Mouse (Mus musculus): ENCODE results near the gene Olfr154. TPM values are rescaled to one million over a fixed set of nuclear protein-coding genes. Genes with fewer than 3 reads are reported as not detected.

The Olfr154 gene
- polyA plus RNA-seq (2012; rRNA removed): not detected in 2 replicates

GRCm38 (mm10) chr2:85664355-85664754, at the start of gene Olfr154:
Olfr154 (minus strand) TSS chr2:85664455.

GRCm38 (mm10) chr2:85689131-85689530, 24.9 kb upstream of the Olfr154 start, which contains the start of gene Olfr1008:
Olfr1008 (plus strand) TSS chr2:85689431.

GRCm38 (mm10) chr2:85678667-85679066, 14.4 kb upstream of the Olfr154 start, which contains the start of gene Olfr1006:
Olfr1006 (minus strand) TSS chr2:85678767.

GRCm38 (mm10) chr2:85650604-85651003, 13.7 kb downstream of the Olfr154 start, which contains the start of gene Olfr1002:
Olfr1002 (minus strand) TSS chr2:85650704.

Other genes with a start within 250 kb of the Olfr154 start
- gene Olfr993, start 249.6 kb downstream of the Olfr154 start, polyA plus RNA-seq (2012; rRNA removed): not detected in 2 replicates
- not detected in 2 replicates for gene Olfr994, start 228.0 kb downstream of the Olfr154 start, polyA plus RNA-seq (2012; rRNA removed)
- gene Olfr995, start 220.8 kb downstream of the Olfr154 start, polyA plus RNA-seq (2012; rRNA removed): not detected in 2 replicates
- not detected in 2 replicates for gene 4833423E24Rik, start 145.4 kb downstream of the Olfr154 start, polyA plus RNA-seq (2012; rRNA removed)
- not detected in 2 replicates for gene Olfr996, start 85.2 kb downstream of the Olfr154 start, polyA plus RNA-seq (2012; rRNA removed)
- not detected in 2 replicates for gene Olfr998, start 75.5 kb downstream of the Olfr154 start, polyA plus RNA-seq (2012; rRNA removed)
- not detected in 2 replicates for gene Olfr1000, start 52.6 kb downstream of the Olfr154 start, polyA plus RNA-seq (2012; rRNA removed)
- not detected in 2 replicates for gene Olfr1002, start 13.8 kb downstream of the Olfr154 start, polyA plus RNA-seq (2012; rRNA removed)
- gene Olfr1006, start 14.3 kb upstream of the Olfr154 start, polyA plus RNA-seq (2012; rRNA removed): not detected in 2 replicates
- gene Olfr1008, start 25.0 kb upstream of the Olfr154 start, polyA plus RNA-seq (2012; rRNA removed): not detected in 2 replicates
- gene Olfr1009, start 51.0 kb upstream of the Olfr154 start, polyA plus RNA-seq (2012; rRNA removed): not detected in 2 replicates
- not detected in 2 replicates for gene Olfr1012, start 98.3 kb upstream of the Olfr154 start, polyA plus RNA-seq (2012; rRNA removed)
- not detected in 2 replicates for gene Olfr1013, start 102.6 kb upstream of the Olfr154 start, polyA plus RNA-seq (2012; rRNA removed)
- not detected in 2 replicates for gene Olfr1014, start 108.3 kb upstream of the Olfr154 start, polyA plus RNA-seq (2012; rRNA removed)
- not detected in 2 replicates for gene Olfr1015, start 117.6 kb upstream of the Olfr154 start, polyA plus RNA-seq (2012; rRNA removed)
- gene Olfr1016, start 138.1 kb upstream of the Olfr154 start, polyA plus RNA-seq (2012; rRNA removed): not detected in 2 replicates
- not detected in 2 replicates for gene Olfr1018, start 154.0 kb upstream of the Olfr154 start, polyA plus RNA-seq (2012; rRNA removed)
- gene Olfr1019, start 181.0 kb upstream of the Olfr154 start, polyA plus RNA-seq (2012; rRNA removed): not detected in 2 replicates
- gene Olfr1020, start 182.6 kb upstream of the Olfr154 start, polyA plus RNA-seq (2012; rRNA removed): not detected in 2 replicates
- gene Olfr1022, start 204.1 kb upstream of the Olfr154 start, polyA plus RNA-seq (2012; rRNA removed): not detected in 2 replicates
- gene Olfr1023, start 221.2 kb upstream of the Olfr154 start, polyA plus RNA-seq (2012; rRNA removed): not detected in 2 replicates
- not detected in 2 replicates for gene Olfr1024, start 240.6 kb upstream of the Olfr154 start, polyA plus RNA-seq (2012; rRNA removed)

Data from colon, adult 2 months (tissue).